ENCODE assay signal across 23 mouse cellular contexts in genomic region chr8:85800164-85800563, GRCm38 (mm10).
"Had no signal": no experiment of that assay in that cellular context is flagged by ENCODE, and none has a peak within 500 bp of the region (broad histone marks: within the 10 kb centered on the region; RNA-seq: fewer than 3 reads in every experiment).

No protein-coding gene starts in this region.

- H3K27ac ChIP-seq: layer of hippocampus, adult 2 months; left cerebral cortex, adult 2 months; limb, embryonic 12.5 days; limb, embryonic 15.5 days; liver, embryonic 14.5 days; macrophage; midbrain, embryonic 13.5 days; neural tube, embryonic 13.5 days had no signal

- H3K9me3 ChIP-seq: limb, embryonic 12.5 days; limb, embryonic 15.5 days; midbrain, embryonic 13.5 days; neural tube, embryonic 13.5 days had no signal

- ATAC-seq: intestine, embryonic 16.5 days; liver, postnatal 0 days; lung, postnatal 0 days; midbrain, embryonic 13.5 days; midbrain, embryonic 16.5 days had no signal

- H3K9ac ChIP-seq: limb, embryonic 12.5 days; limb, embryonic 15.5 days; liver, embryonic 14.5 days; liver, postnatal 0 days; lung, embryonic 14.5 days; midbrain, embryonic 13.5 days; neural tube, embryonic 13.5 days had no signal

- H3K4me3 ChIP-seq: layer of hippocampus, adult 2 months; left cerebral cortex, adult 2 months; limb, embryonic 12.5 days; limb, embryonic 15.5 days; midbrain, embryonic 13.5 days; myocyte; neural tube, embryonic 13.5 days had no signal

- DNase-seq: kidney, adult 18-20 months; kidney, adult 9 months; kidney, postnatal 14 days; kidney, postnatal 4 days; layer of hippocampus, adult 9-11 months; left cerebral cortex, postnatal 4 days; liver, postnatal 0 days; lung, embryonic 14.5 days; thymus, adult 18-20 months; thymus, postnatal 36 days had no signal

- H3K4me1 ChIP-seq: limb, embryonic 12.5 days; limb, embryonic 15.5 days; midbrain, embryonic 13.5 days; neural tube, embryonic 13.5 days had no signal

- H3K4me2 ChIP-seq: limb, embryonic 12.5 days; limb, embryonic 15.5 days; liver, embryonic 11.5 days; lung, embryonic 14.5 days; midbrain, embryonic 13.5 days; neural tube, embryonic 13.5 days had no signal

- H3K27me3 ChIP-seq: limb, embryonic 12.5 days; limb, embryonic 15.5 days; midbrain, embryonic 13.5 days; neural tube, embryonic 13.5 days had no signal
